Mouse (Mus musculus): ENCODE measurements around the gene Ier5.

The Ier5 gene

GRCm38 (mm10) chr1:155102631-155103030, 3.2 kb upstream of the Ier5 start:
- no peak for DNase-seq (ENCODE audit: extremely low spot score, low read depth, low spot score)

- no peak for DNase-seq (ENCODE audit: extremely low spot score, low read depth, low spot score)
Measured at GRCm38 (mm10) chr1:155098486-155099279, 753 bp downstream of the Ier5 start.

GRCm38 (mm10) chr1:155097931-155098485, 1.4 kb downstream of the Ier5 start:
- DNase-seq (ENCODE audit: extremely low spot score, low read depth, low spot score): no peak

- no peak for DNase-seq (ENCODE audit: extremely low spot score, low read depth, low spot score)
Measured at GRCm38 (mm10) chr1:155097354-155097753, 2.1 kb downstream of the Ier5 start.

- DNase-seq (ENCODE audit: extremely low spot score, low read depth, low spot score): no peak
Measured at GRCm38 (mm10) chr1:155096620-155097261, 2.7 kb downstream of the Ier5 start.

- no peak for DNase-seq (ENCODE audit: extremely low spot score, low read depth, low spot score)
Measured at GRCm38 (mm10) chr1:155093971-155094707, 5.3 kb downstream of the Ier5 start.

GRCm38 (mm10) chr1:155093145-155093791, 6.2 kb downstream of the Ier5 start:
- DNase-seq (ENCODE audit: extremely low spot score, low read depth, low spot score): no peak

GRCm38 (mm10) chr1:155091842-155092800, 7.3 kb downstream of the Ier5 start:
- DNase-seq (ENCODE audit: extremely low spot score, low read depth, low spot score): no peak

GRCm38 (mm10) chr1:155091374-155091841, 8.0 kb downstream of the Ier5 start:
- DNase-seq (ENCODE audit: extremely low spot score, low read depth, low spot score): no peak

- DNase-seq (ENCODE audit: extremely low spot score, low read depth, low spot score): no peak
Measured at GRCm38 (mm10) chr1:155090736-155091135, 8.7 kb downstream of the Ier5 start.

- no peak for DNase-seq (ENCODE audit: extremely low spot score, low read depth, low spot score)
Measured at GRCm38 (mm10) chr1:155090327-155090726, 9.1 kb downstream of the Ier5 start.

GRCm38 (mm10) chr1:155088847-155089603, 10.4 kb downstream of the Ier5 start:
- no peak for DNase-seq (ENCODE audit: extremely low spot score, low read depth, low spot score)

- DNase-seq (ENCODE audit: extremely low spot score, low read depth, low spot score): no peak
Measured at GRCm38 (mm10) chr1:155088046-155088445, 11.4 kb downstream of the Ier5 start.

- no peak for DNase-seq (ENCODE audit: extremely low spot score, low read depth, low spot score)
Measured at GRCm38 (mm10) chr1:155086893-155087292, 12.5 kb downstream of the Ier5 start.

GRCm38 (mm10) chr1:155086416-155086815, 13.0 kb downstream of the Ier5 start:
- DNase-seq (ENCODE audit: extremely low spot score, low read depth, low spot score): no peak

GRCm38 (mm10) chr1:155084839-155085238, 14.6 kb downstream of the Ier5 start:
- no peak for DNase-seq (ENCODE audit: extremely low spot score, low read depth, low spot score)

GRCm38 (mm10) chr1:155083271-155084265, 15.9 kb downstream of the Ier5 start:
- DNase-seq (ENCODE audit: extremely low spot score, low read depth, low spot score): no peak

GRCm38 (mm10) chr1:155082965-155083268, 16.5 kb downstream of the Ier5 start:
- peak; percentile 69 for DNase-seq (ENCODE audit: extremely low spot score, low read depth, low spot score)

Data from hindlimb bud, embryonic 11.5 days (tissue).